Comparison of ENCODE assay signal across 18 mouse cellular contexts in the genomic region with DNA sequence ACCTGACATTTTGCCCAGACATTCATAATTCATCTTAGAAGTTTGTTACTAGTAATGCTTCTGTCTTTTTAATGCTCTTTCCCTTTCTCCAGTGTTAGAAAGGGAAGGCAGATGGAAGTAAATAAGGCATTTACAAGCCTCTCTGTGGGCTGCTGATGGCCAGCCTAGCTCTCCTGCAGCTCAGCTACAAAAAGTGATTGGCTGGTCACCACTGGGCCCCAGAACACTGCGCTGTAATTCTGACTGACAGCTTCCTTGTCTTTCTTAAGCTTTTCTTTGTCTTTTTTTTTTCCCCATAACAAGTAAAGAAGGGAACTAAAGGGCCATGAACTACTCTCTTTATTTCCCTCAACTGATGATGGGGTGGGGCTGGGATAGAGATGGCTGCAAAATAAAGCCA.
A peak's percentile ranks its signal among the peaks of the same experiment; 100 is the strongest.
DNase-seq lines count a peak whose midpoint lies in the region; ATAC-seq lines count a peak whose summit lies in the region.
"Had no signal": no experiment of that assay in that cellular context is flagged by ENCODE, and none has a peak within 500 bp of the region (broad histone marks: within the 10 kb centered on the region; RNA-seq: fewer than 3 reads in every experiment).

No protein-coding gene starts in this region.

- H3K36me3 ChIP-seq in forebrain, embryonic 11.5 days (ENCODE audit: control insufficient read depth, insufficient read depth, low read length): no peaks in the 10 kb centered on the region
- H3K36me3 ChIP-seq in forebrain, embryonic 12.5 days (replicated peaks): no peaks in the 10 kb centered on the region
- H3K36me3 ChIP-seq in midbrain, embryonic 12.5 days: no peaks in the 10 kb centered on the region
- H3K36me3 ChIP-seq in midbrain, embryonic 13.5 days: no peaks in the 10 kb centered on the region
- H3K36me3 ChIP-seq: heart, embryonic 12.5 days; hindbrain, embryonic 10.5 days; intestine, embryonic 15.5 days had no signal

- H3K4me3 ChIP-seq in forebrain, embryonic 11.5 days (ENCODE audit: low read depth, low read length): no peak overlapping the region
- no peak overlapping the region for H3K4me3 ChIP-seq in forebrain, embryonic 12.5 days (replicated peaks)
- no peak overlapping the region for H3K4me3 ChIP-seq in midbrain, embryonic 12.5 days
- H3K4me3 ChIP-seq in midbrain, embryonic 13.5 days (replicated peaks): no peak overlapping the region
- H3K4me3 ChIP-seq: heart, adult 2 months; heart, embryonic 12.5 days; hindbrain, embryonic 10.5 days; intestine, embryonic 15.5 days had no signal

- DNase-seq in forebrain, embryonic 11.5 days (ENCODE audit: low spot score): no peak
- peak; percentile 7 for DNase-seq in ZHBTc4 (ENCODE audit: low read depth, low spot score)
- peak; percentile 21 for DNase-seq in embryo, embryonic 10.5 days (ENCODE audit: low spot score)
- no peak for DNase-seq in left cerebral cortex, adult 18-20 months (ENCODE audit: low spot score in 2 of 2)
- DNase-seq: adrenal gland, postnatal 10 days; cerebellum, adult 11-12 months; cerebellum, adult 9-10 months; cerebellum, postnatal 25 days; forebrain, postnatal 0 days; gastrocnemius, postnatal 14 days; heart, adult 2 months had no signal

- H3K9ac ChIP-seq in forebrain, embryonic 11.5 days (ENCODE audit: low read length): no peak overlapping the region
- no peak overlapping the region for H3K9ac ChIP-seq in forebrain, embryonic 12.5 days
- H3K9ac ChIP-seq in midbrain, embryonic 12.5 days (replicated peaks): no peak overlapping the region
- no peak overlapping the region for H3K9ac ChIP-seq in midbrain, embryonic 13.5 days (replicated peaks)
- H3K9ac ChIP-seq: forebrain, postnatal 0 days; heart, embryonic 12.5 days; hindbrain, embryonic 14.5 days; intestine, embryonic 15.5 days had no signal

- WGBS in forebrain, embryonic 11.5 days: 9% methylated on average over 1 of the region's 1 CpGs
- 3% methylated on average over 1 of the region's 1 CpGs for WGBS in forebrain, embryonic 12.5 days
- 9% methylated on average over 1 of the region's 1 CpGs for WGBS in midbrain, embryonic 12.5 days
- 5% methylated on average over 1 of the region's 1 CpGs for WGBS in midbrain, embryonic 13.5 days

- no peaks in the 10 kb centered on the region for H3K9me3 ChIP-seq in forebrain, embryonic 11.5 days (ENCODE audit: control insufficient read depth, low read length)
- H3K9me3 ChIP-seq in forebrain, embryonic 12.5 days: no peaks in the 10 kb centered on the region
- no peaks in the 10 kb centered on the region for H3K9me3 ChIP-seq in midbrain, embryonic 12.5 days
- no peaks in the 10 kb centered on the region for H3K9me3 ChIP-seq in midbrain, embryonic 13.5 days
- H3K9me3 ChIP-seq: heart, embryonic 12.5 days; hindbrain, embryonic 10.5 days; intestine, embryonic 15.5 days had no signal

- no peaks in the 10 kb centered on the region for H3K4me1 ChIP-seq in forebrain, embryonic 11.5 days (replicated peaks; ENCODE audit: control insufficient read depth, insufficient read depth, low read length)
- peaks cover 9% of the 10 kb centered on the region; the same call in 1 of the 2 replicates for H3K4me1 ChIP-seq in forebrain, embryonic 12.5 days
- H3K4me1 ChIP-seq in midbrain, embryonic 12.5 days: no peaks in the 10 kb centered on the region
- H3K4me1 ChIP-seq in midbrain, embryonic 13.5 days (replicated peaks): peaks cover 11% of the 10 kb centered on the region
- H3K4me1 ChIP-seq: heart, embryonic 12.5 days; intestine, embryonic 15.5 days had no signal

- peak; percentile 65; the same call in 1 of the 2 replicates for ATAC-seq in forebrain, embryonic 11.5 days (replicated peaks; ENCODE audit: low FRiP score)
- no peak for ATAC-seq in forebrain, embryonic 12.5 days (ENCODE audit: low FRiP score)
- peak; percentile 92 for ATAC-seq in midbrain, embryonic 12.5 days (ENCODE audit: low FRiP score, low read depth)
- ATAC-seq in midbrain, embryonic 13.5 days: no peak
- ATAC-seq: forebrain, postnatal 0 days; intestine, embryonic 15.5 days had no signal

- H3K4me2 ChIP-seq in forebrain, embryonic 11.5 days (ENCODE audit: low read depth, low read length, severe bottlenecking): no peak overlapping the region
- no peak overlapping the region for H3K4me2 ChIP-seq in forebrain, embryonic 12.5 days
- H3K4me2 ChIP-seq in midbrain, embryonic 12.5 days (replicated peaks): no peak overlapping the region
- H3K4me2 ChIP-seq in midbrain, embryonic 13.5 days (replicated peaks): no peak overlapping the region
- H3K4me2 ChIP-seq: heart, embryonic 12.5 days; hindbrain, embryonic 14.5 days; intestine, embryonic 15.5 days had no signal

- H3K27ac ChIP-seq in forebrain, embryonic 11.5 days (ENCODE audit: low read depth, low read length): no peak overlapping the region
- no peak overlapping the region for H3K27ac ChIP-seq in forebrain, embryonic 12.5 days
- no peak overlapping the region for H3K27ac ChIP-seq in midbrain, embryonic 12.5 days (replicated peaks)
- no peak overlapping the region for H3K27ac ChIP-seq in midbrain, embryonic 13.5 days
- H3K27ac ChIP-seq: heart, adult 2 months; hindbrain, embryonic 10.5 days; hindbrain, embryonic 14.5 days; intestine, embryonic 15.5 days had no signal

- H3K27me3 ChIP-seq in forebrain, embryonic 11.5 days (ENCODE audit: control insufficient read depth, insufficient read depth, low read length): no peaks in the 10 kb centered on the region
- H3K27me3 ChIP-seq in forebrain, embryonic 12.5 days: no peaks in the 10 kb centered on the region
- H3K27me3 ChIP-seq in midbrain, embryonic 12.5 days: no peaks in the 10 kb centered on the region
- H3K27me3 ChIP-seq in midbrain, embryonic 13.5 days: no peaks in the 10 kb centered on the region
- H3K27me3 ChIP-seq: heart, embryonic 12.5 days; intestine, embryonic 15.5 days had no signal

Comparison
In these comparisons a context has a peak if more than half of its experiments do, and no peak if none do; other contexts are left out.
1. ATAC-seq: peak in forebrain, embryonic 11.5 days (single experiment) and midbrain, embryonic 12.5 days (single experiment); none in forebrain, embryonic 12.5 days (single experiment) and midbrain, embryonic 13.5 days (single experiment).
2. DNase-seq: peak in ZHBTc4 (single experiment) and embryo, embryonic 10.5 days (single experiment); none in forebrain, embryonic 11.5 days (single experiment) and left cerebral cortex, adult 18-20 months (0 of 2).